Mouse (Mus musculus) megakaryocyte, embryonic 14.5 days (primary cell): ENCODE results near the gene Npr2.

Experiments used
- FLI1 ChIP-seq: IDR thresholded peaks from 2 replicates; pipeline ENCODE4 v1.6.1; 2012; ENCODE audit warnings: low read length, inconsistent platforms, mixed read lengths
- GATA1 ChIP-seq: IDR thresholded peaks from 3 replicates; pipeline ENCODE4 v1.6.1; 2012; ENCODE audit warnings: mixed read lengths, low read length, inconsistent platforms, borderline replicate concordance

- TF ChIP-seq GATA1 = no peak
- TF ChIP-seq FLI1 = no peak
Measured at GRCm38 (mm10) chr4:43640491-43640890, 8.8 kb downstream of the Npr2 start.
